Mouse (Mus musculus) thymus, postnatal 10 days (tissue): Measurements from ENCODE around the gene Nudt7.

Source experiments
- DNase-seq, 2 experiments: peaks; one replicate each; pipeline ENCODE4 v3.0.0; 2021; ENCODE audit warnings: low spot score in 2 of 2

Gene Nudt7

DNA sequence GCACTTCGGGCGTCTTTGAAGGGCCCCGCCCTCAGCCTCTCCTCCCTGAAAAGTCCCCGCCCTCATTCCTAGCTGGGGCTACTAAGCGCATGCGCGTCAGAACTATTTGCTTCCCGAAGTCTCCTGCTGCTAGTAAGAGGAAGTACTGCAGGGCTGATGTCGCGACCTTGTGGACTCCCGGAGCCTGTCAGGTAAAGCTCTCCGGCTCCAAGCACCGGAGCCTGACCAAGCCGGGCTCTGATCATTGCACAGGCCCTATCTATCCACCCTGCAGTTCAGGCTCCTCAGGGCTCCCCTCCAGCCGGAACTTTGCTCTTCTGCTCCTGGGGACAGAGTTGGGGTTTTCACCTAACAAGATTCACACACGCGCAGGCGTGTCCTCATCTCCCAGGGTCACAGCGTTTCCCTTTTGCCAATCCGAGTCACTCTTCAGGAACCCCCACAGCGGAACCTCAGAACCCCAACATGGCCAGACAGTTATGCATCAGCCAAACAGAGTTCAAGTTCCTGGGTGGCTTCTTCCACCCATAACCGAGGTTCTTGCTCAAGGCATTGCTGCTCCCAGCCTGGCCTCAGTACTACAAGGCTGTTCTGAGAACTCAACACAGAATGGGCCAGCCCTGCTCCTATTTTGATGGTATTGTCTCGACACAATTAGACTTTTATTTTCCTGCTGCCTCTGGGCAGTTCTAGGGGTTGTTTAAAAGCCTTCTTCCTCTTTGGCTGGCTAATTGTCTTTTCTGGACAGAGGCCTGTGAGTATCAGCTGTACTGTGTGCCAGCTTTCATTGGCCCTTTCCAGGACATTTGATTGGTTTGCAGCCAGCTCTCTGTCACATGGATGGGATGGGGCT lies at the start of gene Nudt7:
TSS of gene Nudt7 (plus strand) at position 48 of the 853 bp plus-strand sequence.
- peak; percentile 80 to 82 for DNase-seq

DNA sequence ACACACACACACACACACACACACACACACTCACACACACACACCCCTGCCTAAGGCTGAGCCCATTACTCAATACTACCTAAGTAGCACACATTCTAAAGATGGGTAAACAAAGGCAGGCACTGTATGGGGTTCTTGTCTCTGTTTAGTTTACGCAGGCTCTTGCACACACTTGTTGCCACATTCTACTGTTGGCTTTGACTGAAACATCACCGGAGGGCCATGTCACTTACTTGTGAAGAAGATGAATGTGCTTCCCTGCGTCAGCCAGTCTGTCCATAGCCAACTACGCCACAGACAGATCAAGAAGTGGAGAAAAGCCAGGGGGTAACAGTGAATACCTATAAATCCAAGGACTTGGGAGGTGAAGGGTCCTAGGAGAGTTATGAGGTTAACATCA lies 45.4 kb upstream of the Nudt7 start:
- DNase-seq, result no peak

DNA sequence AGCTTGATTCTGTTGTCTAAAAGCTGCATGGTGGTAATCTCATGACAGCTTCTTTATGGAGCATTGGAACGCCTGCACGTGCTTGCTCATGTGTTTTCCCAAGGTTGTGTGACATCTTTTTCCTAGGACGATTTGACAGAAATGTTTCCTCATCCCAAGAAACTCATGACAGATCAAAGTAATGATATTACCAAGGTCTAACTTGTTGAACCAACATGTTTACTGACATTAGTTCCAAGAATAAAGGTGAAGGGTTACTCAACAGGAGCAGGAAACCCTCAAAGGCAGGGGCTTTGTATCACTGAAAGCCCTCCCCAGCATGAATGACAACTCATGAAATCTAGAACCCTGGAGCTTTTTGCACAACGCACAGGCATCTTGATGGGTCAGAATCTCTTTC lies 42.6 kb upstream of the Nudt7 start:
- no peak for DNase-seq

DNA sequence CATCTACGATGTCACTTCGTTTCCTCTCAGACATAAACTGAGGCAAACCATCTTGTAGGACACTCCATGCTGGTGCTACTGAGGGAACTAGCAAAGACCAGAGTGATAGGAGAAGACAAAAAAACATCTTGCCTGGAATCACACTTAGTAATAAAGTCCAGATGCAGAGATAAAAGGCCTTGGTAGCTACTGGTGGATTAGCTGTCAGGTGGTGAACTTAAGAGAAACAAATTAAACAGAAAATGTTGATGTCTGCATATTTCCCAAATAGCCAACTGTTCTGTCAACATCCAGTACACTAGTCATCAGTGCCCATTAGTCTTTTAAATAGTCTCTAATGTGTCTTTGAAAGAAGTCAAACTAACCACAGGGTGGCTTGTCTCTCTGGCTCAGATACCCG lies 40.0 kb upstream of the Nudt7 start:
- DNase-seq, result no peak

DNA sequence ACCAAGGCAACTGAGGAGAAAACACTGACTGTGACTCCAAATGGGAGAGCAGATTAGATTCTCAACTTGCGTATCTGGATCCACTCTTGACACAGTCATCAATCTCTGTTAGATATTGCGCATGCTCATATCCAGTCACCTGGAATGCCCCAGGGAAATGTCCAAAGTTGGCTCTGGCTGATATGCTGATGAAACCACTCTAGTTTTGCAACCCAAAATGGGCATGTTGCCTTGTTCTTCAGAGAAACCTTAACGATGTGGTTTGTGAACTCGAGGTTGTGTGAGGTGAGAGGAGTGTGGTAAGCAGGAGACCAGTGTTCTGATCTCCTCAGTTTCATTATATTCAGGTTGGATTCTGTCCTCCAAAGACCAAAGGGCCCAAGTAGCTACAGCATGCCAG lies 38.8 kb upstream of the Nudt7 start:
- DNase-seq, result no peak

DNA sequence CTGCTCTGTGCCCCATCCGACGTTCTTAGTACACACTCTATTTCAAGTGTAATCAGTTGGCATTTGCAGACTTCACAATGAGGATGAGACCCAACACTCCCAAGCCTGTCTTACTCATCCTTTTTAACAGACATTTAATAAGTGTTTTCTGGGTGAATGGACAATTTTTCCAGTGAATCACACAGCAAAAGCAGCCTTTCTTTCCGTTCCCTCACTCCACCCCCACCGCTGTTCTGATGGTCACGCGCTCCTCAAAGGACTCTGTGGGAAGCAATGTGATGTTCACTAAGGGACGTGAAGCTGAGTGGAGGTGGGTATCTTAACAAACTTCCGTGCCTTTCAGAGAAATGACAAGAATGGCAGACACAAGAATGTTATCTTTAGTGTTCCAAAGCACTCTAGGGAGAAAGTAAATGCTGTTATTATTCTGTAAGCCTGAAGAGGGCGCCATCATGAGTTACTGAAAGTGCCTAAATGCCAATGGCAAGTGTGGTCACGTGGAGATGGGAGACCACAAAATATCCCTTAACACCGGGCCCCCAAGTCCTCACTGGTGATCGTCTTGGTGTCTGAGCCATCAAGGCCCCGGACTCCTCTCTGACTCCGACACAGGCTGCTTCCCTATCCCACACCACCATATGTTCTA lies 32.7 kb upstream of the Nudt7 start:
- no peak for DNase-seq

DNA sequence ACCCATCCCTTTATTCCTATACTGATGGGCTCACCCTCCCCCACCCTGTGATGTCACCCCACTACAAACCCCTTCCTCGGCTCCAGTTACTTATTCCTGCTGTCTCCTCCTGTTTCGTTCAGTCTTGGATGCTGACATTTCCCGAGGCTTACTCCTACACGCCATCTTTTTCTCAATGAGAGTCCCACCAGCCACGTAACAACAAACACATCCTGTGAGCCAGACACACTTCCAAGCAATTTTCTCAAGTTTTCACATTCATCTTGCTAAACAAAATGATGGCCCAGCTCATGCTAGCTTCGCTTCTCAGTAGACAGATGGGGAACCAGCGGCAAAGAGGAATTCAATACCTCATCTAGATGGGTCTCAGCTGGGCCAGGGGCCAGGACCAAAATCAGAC lies 30.0 kb upstream of the Nudt7 start:
- no peak for DNase-seq

DNA sequence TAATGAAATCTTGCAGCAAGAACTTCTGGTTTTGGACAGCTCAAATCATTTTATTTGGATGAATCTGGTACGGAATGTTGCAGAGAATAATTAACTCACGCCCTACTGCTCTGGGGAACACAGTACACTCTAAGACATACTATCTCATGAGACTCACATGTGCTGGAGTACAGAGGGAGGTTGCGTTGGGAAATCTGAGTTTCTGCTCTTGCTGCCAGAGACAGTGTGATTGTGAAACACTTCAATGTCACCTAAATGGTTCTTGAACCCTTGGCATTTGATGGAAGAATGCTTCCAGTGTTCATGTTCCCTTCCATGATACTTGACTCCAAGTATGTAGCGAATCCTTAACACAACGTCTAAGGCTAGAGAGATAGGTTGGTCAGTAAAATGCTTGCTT lies 27.4 kb upstream of the Nudt7 start:
- no peak for DNase-seq

DNA sequence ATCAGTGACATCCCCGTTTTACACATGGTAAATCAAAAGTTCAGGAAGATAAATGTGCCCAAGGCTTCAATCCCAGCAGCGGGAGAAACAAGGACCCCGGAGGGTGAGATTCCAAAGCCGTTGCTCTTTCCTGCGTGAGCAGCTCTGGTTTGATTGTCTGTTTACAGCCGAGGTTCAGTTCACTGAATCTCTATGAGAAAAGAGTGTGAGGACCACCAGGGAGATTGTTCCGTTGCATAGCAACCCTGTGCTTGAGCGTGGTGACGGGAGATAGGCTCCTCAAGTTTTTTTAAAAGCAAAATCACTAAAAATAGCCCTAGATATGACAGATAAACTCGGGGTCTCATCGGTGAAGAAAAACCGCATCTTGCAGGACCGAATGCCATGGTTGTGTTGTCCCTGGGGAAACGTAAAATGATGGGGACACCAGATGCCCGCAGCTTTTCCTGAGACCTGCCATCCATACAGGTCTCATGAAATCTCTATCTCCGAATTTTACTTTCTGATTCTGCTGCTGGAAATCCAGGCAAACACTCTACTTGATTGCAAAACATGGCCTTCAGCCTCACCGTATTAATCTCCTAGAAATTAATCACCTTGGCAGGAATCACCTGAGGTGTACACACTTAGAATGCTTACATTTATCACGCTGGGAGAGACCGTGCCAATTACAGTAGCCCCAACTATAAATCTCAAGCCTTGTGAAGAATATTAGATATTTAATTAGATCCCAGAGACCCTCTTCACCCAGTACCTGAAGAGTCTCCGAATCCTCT lies 23.8 kb upstream of the Nudt7 start:
- DNase-seq, result no peak

DNA sequence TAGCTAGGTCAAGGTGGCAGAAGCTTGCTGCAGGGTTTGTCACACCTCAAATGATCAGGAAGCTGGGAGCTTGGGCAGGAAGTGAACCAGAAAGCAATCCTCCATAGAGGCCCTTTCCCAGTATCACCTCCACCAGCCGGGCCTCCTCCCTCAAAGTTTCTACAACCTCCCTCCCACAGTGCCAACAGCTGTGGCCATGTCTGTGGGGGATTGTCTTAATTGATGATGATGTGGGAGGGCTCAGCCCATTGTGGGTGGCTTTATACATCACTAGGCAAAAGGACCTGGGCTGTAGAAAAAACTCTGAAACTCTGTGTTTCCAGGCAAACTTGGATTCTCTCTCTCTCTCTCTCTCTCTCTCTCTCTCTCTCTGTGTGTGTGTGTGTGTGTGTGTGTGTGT lies 18.3 kb upstream of the Nudt7 start:
- DNase-seq, result no peak

DNA sequence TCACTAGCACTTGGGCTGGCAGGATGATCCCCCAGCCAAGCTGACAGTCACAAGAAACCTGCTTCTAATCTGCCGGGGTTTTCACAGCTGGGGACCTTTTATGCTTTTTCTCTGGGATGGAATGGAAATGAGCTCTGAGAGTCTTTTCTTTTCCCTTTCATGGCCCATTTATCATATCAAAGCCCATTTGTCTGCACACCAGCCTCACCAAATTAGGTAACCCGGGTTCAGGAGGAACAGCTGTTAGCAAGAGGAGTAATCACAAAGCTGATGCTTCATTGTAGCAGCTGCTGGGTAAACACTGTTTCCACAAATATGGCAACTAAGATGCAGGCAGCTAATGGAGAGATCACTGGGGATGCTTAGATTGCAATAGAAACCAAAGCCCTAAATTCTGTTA lies 17.3 kb upstream of the Nudt7 start:
- DNase-seq, result no peak

DNA sequence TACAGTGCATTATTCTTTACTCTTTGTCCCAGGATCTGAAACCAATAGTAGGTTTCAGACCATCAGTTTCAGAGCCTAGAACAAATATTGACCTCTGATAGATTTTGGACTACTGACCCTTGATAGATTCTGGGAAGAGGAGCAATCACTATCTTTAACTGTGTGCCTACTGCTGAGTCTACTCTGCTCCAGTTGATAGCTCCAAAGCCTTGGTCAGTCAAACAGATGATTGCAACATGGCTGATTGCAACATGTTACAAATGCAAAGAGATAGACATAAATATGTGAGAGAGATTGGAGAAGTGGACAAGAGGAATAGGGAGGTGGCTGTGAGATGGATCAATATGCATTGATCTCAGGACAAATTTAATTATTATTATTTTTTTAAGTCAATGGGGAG lies 15.9 kb upstream of the Nudt7 start:
- DNase-seq, result no peak

DNA sequence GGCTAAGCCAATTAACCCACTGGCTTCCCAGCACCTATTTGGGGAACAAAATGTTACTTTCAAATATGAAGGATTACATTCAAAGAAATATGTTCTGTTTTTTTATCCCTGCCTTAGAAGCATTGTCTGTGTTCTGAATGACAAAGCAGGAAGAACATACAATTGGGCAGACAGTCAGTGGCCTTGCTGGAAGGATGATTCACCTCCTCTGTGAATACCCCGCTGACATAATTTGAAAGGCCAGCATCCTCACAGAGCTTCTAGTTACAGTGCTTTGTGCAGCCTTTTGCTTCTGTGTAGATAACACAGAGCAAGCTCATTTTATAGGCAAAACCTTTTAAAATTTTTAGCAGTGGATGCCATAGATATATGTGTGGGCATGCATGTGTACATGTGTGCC lies 11.6 kb upstream of the Nudt7 start:
- no peak for DNase-seq

DNA sequence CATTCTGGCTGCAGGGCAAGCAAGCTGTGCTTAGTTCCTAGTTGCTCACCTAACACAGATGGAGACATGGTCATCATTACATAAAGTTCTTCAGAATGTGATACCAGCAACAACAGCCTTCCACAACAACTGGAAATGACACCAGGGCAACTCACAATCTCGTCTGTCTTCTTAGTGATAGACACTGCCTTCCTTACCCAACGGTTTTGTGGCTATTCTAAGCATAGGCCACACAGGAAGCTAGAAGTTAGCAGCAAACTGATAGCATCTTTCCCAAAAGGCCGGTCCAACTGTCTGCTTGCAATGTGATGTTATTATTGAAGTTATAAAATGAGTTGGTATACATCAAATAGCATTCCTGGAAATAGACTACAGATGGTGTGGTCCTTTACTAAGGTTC lies 9.7 kb upstream of the Nudt7 start:
- no peak for DNase-seq

DNA sequence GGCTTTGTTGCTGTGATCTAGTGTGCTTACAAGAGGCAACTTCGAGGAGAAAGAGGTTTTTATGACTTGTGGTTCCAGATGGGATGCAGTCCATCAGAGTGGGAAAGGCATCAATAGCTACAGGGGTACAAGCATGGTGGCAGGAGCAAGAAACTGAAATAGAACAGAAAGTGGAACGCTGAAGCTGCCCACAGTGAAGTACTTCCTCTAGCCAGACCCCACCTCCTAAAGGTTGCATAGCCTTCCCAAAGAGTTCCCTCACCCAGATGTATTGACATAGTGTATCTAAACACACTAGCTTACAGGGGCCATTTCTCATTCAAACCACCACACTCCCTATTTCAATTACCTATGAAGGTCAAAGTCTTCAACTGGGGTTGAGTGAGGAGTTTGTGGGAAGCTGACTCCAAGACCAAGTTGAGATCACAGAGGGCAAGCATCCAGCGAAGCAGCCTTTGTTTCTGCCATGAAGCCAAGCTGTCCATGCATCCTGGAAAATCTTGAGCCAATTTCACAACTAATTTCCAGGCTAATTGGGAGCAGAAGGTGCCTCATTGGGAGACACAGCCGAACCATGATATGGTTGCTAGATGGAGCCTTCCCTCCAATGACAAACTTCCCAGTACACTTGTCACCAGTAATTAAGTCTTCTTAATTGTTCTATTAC lies 9.1 kb upstream of the Nudt7 start:
- DNase-seq, result no peak

DNA sequence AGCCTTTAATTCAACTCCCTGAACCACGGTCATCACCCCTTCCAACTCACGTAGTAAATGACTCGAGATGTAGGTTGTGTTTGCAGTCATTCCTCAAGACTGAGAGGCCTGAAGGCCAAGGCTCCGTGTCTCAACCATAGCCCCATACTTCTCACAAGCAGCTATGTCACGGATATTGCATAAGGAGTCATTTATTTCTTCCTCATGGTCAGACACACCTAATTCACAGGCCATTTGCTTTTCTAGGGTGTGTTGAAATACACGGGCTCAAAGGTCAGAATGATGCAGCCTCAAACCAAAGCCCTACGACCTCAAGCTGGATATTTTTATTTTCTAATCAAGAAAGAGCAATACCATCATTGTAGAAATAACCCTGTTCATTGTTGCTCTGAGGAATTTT lies 2.5 kb upstream of the Nudt7 start:
- DNase-seq, result no peak

DNA sequence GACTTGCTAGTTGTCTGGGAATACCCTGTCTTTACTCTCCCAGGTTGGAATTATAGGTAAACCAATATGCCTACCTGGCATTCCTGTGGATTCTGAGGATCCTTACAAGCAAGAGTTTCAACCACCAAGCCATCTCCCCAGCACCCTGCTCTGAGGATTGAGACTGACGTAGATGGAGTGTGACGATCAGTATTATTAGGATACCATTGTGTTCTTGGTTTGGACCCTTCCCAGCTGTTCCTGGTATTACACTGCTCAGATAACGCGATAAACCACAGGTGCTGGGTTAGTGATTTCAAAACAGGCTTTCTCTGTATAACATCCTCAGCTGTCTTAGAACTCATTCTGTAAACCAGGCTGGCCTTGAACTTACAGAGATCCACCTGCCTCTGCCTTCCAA lies 1.9 kb upstream of the Nudt7 start:
- DNase-seq, result no peak

DNA sequence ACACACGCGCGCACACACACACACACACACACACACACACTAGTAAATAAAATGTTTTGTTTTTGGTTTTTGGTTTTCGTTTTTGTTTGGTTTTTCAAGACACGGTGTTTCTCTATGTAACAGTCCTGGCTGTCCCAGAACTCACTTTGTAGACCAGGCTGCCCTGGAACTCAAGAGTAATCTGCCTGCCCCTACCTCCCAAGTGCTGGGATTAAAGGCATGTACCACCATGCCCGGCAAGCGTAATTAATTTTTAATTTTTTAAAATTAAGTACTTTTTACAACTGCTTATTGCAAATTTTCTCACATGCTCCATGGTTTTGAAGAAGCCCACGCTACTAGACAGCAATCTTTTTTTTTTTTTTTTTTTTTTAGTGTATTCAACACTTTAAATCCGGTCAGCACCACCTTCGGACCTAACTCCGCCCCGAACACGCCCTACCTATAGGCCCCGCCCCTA lies 277 bp upstream of the Nudt7 start:
- DNase-seq, result no peak

DNA sequence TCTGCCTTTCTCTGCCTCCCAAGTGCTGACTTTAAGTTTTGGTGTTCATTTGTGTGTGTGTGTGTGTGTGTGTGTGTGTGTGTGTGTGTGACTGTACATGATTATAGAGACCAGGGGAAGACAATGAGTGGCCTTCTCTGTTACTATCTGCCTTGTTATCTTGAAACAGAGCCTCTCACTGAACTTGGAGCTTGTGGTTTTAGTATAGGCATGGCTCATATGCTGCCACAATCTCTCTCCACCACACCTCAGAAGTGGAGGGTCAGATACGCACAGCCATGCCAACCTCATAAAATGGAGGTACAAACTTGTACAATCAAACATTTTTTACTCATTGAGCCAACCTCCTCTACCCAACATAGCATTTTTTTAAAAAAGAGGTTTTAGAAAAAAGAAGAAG lies 3.4 kb downstream of the Nudt7 start:
- DNase-seq, result no peak

DNA sequence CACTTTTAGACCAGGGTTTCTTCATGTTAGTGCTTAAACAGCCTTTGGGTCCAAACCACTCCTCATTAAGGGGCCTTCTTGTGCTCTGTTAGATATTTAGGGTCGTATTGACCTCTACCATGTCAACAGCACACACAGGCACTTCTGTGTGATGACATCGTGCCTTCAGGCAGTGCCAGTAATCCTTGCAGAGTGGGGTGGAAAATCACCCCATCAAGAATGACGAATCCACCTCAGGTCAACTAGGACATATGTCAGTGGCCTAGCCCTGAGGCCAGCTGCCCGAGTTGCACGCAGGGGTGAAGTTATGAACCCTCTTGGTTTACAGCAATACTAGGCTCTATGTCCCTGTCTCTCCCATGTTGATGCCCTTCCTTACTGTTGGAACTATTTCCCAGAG lies 3.8 kb downstream of the Nudt7 start:
- no peak for DNase-seq

DNA sequence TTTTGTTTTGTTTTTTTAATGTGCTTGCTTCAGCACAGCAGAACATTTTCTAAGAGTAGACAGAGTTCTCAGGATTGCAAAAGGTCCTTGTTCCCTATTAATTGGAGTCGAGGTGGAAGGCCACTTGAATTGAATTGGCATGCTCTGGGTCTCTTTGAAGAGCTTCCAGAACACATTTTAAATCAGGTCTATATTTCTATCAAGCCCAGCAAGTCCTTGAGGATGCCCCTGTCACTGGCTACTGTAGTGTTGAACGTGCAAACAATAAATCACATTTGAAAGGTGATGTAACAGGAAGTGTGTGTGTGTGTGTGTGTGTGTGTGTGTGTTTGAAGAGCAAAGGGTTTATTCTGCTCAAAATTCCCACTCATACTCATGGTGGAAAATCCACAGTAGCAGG lies 7.1 kb downstream of the Nudt7 start:
- no peak for DNase-seq

DNA sequence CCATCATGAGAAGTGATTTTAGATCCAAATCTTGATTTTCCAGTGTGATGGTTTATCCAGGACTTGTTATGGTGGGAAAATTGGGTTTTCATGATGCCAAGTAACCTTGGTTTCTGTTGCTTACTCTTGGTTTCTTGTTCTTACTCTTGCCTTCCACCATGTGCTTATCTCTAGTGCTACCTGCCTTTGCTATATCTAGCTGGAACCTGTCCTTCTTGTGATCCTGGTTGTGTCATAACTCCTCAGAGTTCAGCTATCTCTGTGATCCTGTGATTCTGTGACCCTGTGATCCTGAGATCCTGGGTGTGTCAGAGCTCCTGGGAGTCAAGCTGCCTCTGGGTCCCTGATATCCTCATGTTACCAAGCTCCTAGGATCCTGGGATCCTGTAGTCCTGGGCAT lies 8.8 kb downstream of the Nudt7 start:
- DNase-seq, result no peak
